ENCODE assay signal across 10 mouse cellular contexts in the genomic region with DNA sequence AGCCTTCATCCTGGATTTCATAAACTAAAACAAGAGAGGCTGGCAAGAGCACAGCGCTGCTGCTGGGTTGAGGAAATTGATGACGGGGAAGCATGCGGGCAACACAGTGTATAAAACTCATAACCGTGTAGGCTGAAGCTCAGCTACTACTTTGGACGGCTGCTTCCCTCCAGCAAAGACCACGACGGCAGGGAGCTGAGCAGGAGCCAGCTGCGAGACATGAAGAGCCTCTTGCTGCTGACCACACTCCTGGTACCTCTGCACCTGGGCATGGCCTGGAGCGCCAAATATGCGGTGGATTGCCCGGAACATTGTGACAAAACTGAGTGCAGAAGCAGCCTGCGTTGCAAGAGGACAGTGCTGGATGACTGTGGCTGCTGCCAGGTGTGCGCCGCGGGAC. TPM values are rescaled to one million over a fixed set of nuclear protein-coding genes. Genes with fewer than 3 reads are reported as not detected.
A peak's percentile ranks its signal among the peaks of the same experiment; 100 is the strongest.
DNase-seq lines count a peak whose midpoint lies in the region; ATAC-seq lines count a peak whose summit lies in the region.
"Had no signal": no experiment of that assay in that cellular context is flagged by ENCODE, and none has a peak within 500 bp of the region (broad histone marks: within the 10 kb centered on the region; RNA-seq: fewer than 3 reads in every experiment).

Gene Esm1, plus strand, starts transcription at position 36 of the 400 bp plus-strand sequence.

- no peaks in the 10 kb centered on the region for H3K9me3 ChIP-seq in heart, embryonic 11.5 days (replicated peaks; ENCODE audit: control insufficient read depth, low read length)
- no peaks in the 10 kb centered on the region for H3K9me3 ChIP-seq in embryonic facial prominence, embryonic 10.5 days
- no peaks in the 10 kb centered on the region for H3K9me3 ChIP-seq in kidney, embryonic 14.5 days (ENCODE audit: control insufficient read depth, low read length)

- no peak within 1 kb of the TSS; the same call in 1 of the 2 replicates for H3K4me3 ChIP-seq in heart, embryonic 11.5 days (ENCODE audit: low read depth, low read length)
- H3K4me3 ChIP-seq in embryonic facial prominence, embryonic 10.5 days, result peak within 1 kb of the TSS; percentile 28; the same call in 1 of the 2 replicates
- H3K4me3 ChIP-seq in kidney, embryonic 14.5 days (ENCODE audit: low read length), result peak within 1 kb of the TSS; percentile 3; the same call in 1 of the 2 replicates

- H3K36me3 ChIP-seq in heart, embryonic 11.5 days (ENCODE audit: control insufficient read depth, insufficient read depth, low read length), result no peaks in the 10 kb centered on the region
- H3K36me3 ChIP-seq in embryonic facial prominence, embryonic 10.5 days (replicated peaks), result no peaks in the 10 kb centered on the region
- no peaks in the 10 kb centered on the region for H3K36me3 ChIP-seq in kidney, embryonic 14.5 days (ENCODE audit: control insufficient read depth, insufficient read depth, low read length)

- no peaks in the 10 kb centered on the region for H3K27me3 ChIP-seq in heart, embryonic 11.5 days (ENCODE audit: control insufficient read depth, insufficient read depth, low read length)
- H3K27me3 ChIP-seq in embryonic facial prominence, embryonic 10.5 days (replicated peaks; ENCODE audit: low read depth, poor library complexity, severe bottlenecking), result peaks cover 19% of the 10 kb centered on the region
- peaks cover 6% of the 10 kb centered on the region; the same call in 1 of the 2 replicates for H3K27me3 ChIP-seq in kidney, embryonic 14.5 days (ENCODE audit: control insufficient read depth, insufficient read depth, low read length)

- 35% methylated on average over 15 of the region's 15 CpGs for WGBS in heart, embryonic 11.5 days (ENCODE audit: insufficient replicate concordance)
- 51% methylated on average over 15 of the region's 15 CpGs for WGBS in embryonic facial prominence, embryonic 10.5 days
- 36% methylated on average over 15 of the region's 15 CpGs for WGBS in kidney, embryonic 14.5 days

- 0 out of 2 replicates have a peak, but pooled peaks have one; percentile 7 for ATAC-seq in heart, embryonic 11.5 days (replicated peaks; ENCODE audit: insufficient number of reproducible peaks, low FRiP score, low TSS enrichment)
- no peak for ATAC-seq in kidney, embryonic 14.5 days (ENCODE audit: low FRiP score, low TSS enrichment)
- peak; percentile 12; the same call in 1 of the 2 replicates for ATAC-seq in megakaryocyte progenitor cell, adult 5-6 weeks (replicated peaks; ENCODE audit: poor library complexity)

- H3K4me2 ChIP-seq in heart, embryonic 11.5 days, result peak within 1 kb of the TSS; percentile 40
- peak within 1 kb of the TSS; percentile 22; the same call in 1 of the 2 replicates for H3K4me2 ChIP-seq in kidney, embryonic 14.5 days (replicated peaks; ENCODE audit: low read depth, low read length)

- H3K9ac ChIP-seq in heart, embryonic 11.5 days (ENCODE audit: low read depth, low read length), result no peak within 1 kb of the TSS
- no peak within 1 kb of the TSS for H3K9ac ChIP-seq in kidney, embryonic 14.5 days (ENCODE audit: low read depth, low read length)

- DNase-seq in heart, adult 9 months (ENCODE audit: low spot score in 2 of 2), result no peak
- no peak for DNase-seq in embryonic facial prominence, embryonic 10.5 days (ENCODE audit: low spot score)
- no peak for DNase-seq in T-cell, adult 2 months (ENCODE audit: low spot score)
- no peak for DNase-seq in Muller cell, postnatal 12 days (ENCODE audit: inconsistent ontology term)
- no peak for DNase-seq in gastrocnemius, postnatal 4 days (ENCODE audit: low spot score in 2 of 2)

- peaks cover 8% of the 10 kb centered on the region for H3K4me1 ChIP-seq in heart, embryonic 11.5 days (ENCODE audit: control insufficient read depth, insufficient read depth, low read length)
- H3K4me1 ChIP-seq in embryonic facial prominence, embryonic 10.5 days, result peaks cover 9% of the 10 kb centered on the region
- 0 out of 2 replicates have a peak, but pooled peaks cover 5% of the 10 kb centered on the region for H3K4me1 ChIP-seq in kidney, embryonic 14.5 days (ENCODE audit: control insufficient read depth, insufficient read depth, low read length)

- H3K27ac ChIP-seq in heart, embryonic 11.5 days (ENCODE audit: low read depth, low read length), result no peak within 1 kb of the TSS
- H3K27ac ChIP-seq in embryonic facial prominence, embryonic 10.5 days (replicated peaks), result no peak within 1 kb of the TSS; the same call in 1 of the 2 replicates
- H3K27ac ChIP-seq in kidney, embryonic 14.5 days (ENCODE audit: low read depth, low read length), result no peak within 1 kb of the TSS

RNA-seq across cellular contexts. Expression of gene Esm1, which starts in this region (rescaled TPM):
- polyA plus RNA-seq in heart, embryonic 11.5 days (2014; fragmentation: Nextera tagmentation; extraction: Ambion mirVana), result 0.44 and 0.90 TPM in 2 replicates
- polyA plus RNA-seq in embryonic facial prominence, embryonic 10.5 days (2016; fragmentation: Nextera tagmentation; extraction: Ambion mirVana), result 2.5 and 2.6 TPM in 2 replicates
- 3.9 and 5.9 TPM in 2 replicates for polyA plus RNA-seq in kidney, embryonic 14.5 days (2014; fragmentation: Nextera tagmentation; extraction: Ambion mirVana)
- total RNA-seq in megakaryocyte progenitor cell, adult 5-6 weeks (2015), result 0.27 TPM in 1 of 2 replicates, not detected in the other
- total RNA-seq in megakaryocyte progenitor cell, adult 5-6 weeks (2017), result not detected in 2 replicates
- 1 to 10 TPM; 3.8 to 4.2 TPM for total RNA-seq in gastrocnemius, postnatal 4 days (2021)
- total RNA-seq: MEL; monocyte, adult 5-6 weeks had no signal

Comparison
In these comparisons a context has a peak if more than half of its experiments do, and no peak if none do; other contexts are left out.
1. Peak in ATAC-seq and H3K4me2 ChIP-seq in heart, embryonic 11.5 days; RNA of the gene not detected or under 1 TPM.
2. Peak in ATAC-seq in megakaryocyte progenitor cell, adult 5-6 weeks; RNA of the gene not detected or under 1 TPM.